Mouse (Mus musculus): ENCODE measurements around the gene Kxd1.

The Kxd1 gene

GRCm38 (mm10) chr8:70492664-70493640, 34.8 kb downstream of the Kxd1 start, which contains the start of gene Crlf1:
Crlf1 (plus strand) TSS chr8:70493158.
- no peak for DNase-seq

- DNase-seq, result no peak
These were observed 36.8 kb downstream of the Kxd1 start for GRCm38 (mm10) chr8:70490880-70491495.

DNA sequence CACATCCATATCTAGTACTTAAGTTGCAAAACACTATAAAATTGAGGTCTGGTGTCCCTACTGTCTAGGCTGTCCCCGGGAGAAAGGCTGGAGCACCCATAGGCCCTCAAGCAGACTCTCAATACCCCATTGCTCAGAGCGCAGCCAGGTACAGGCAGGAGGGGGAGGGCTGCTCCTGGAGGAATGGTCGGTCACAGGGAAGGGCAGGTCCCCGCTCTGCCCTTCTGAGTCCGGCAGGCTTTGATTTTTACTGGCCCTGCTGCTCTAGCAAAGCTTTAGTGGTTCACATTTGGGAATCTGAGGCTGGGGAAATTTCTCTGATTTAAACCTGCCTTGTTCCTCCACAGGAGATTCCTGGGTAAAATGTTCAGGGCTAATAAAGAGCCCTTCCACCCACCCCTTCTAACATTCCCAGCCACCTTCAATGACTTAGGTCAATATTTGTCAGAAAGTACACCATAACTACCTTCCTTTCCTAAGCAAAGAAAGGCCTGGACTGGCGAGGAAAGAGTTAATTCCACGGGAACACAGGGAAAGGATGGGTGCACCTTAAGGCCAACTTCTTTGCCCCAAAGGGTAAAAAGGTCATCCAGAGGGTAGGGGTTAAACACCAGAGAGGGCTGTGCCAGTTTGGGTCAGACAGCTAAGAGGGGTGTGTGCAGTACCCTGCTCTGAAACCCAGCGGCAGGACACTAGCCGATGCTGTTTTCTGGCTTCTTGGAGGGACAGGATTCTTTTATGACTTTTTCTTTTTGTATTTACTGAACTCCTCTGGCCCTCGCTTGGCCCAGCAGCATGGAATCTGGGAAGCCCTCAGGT, 37.5 kb downstream of the Kxd1 start:
- no peak for DNase-seq

- DNase-seq, result no peak
These were observed 38.2 kb downstream of the Kxd1 start for GRCm38 (mm10) chr8:70489576-70489975.

- no peak for DNase-seq
These were observed 38.8 kb downstream of the Kxd1 start for GRCm38 (mm10) chr8:70488931-70489470.

DNA sequence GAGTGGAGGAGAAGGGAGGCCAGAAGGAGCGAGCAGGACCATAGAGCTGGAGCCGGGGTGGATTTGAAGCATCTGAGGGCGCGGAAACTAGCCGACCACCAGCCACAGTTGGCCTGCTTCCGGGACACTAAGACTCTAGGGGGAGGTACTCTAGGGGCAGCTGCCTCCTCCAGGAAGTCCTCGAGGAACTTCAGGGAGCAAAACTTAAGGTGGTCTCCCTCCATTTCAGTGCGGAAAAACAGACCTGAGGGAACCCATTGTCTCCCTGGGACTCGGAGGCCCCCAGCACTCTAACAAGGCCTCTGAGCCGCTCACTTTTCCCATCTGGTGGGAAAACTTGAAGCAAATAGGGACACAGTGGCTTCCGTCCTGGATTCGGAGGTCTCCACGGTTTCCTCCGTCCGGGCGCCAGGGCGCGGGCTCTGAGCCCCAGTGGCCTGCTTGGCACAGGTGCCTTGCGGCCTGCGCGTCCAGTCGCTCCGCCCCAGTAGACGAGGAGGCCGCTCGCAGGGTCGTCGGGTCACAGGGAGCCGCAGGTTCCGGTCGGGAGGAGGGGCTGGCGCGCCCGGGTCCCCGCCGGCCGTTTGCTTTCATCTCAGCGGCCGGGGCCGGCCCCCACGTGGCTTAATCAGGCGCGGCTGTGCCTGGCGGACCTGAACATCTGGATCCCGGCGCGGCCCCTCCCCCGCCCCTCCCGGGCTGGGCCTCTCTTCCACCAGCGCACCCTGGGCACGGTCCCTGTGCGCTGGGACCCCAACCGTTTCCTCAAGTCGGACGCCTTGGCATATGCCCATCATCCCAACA, 39.6 kb downstream of the Kxd1 start:
- DNase-seq, result peak in 1 of 2 experiments; percentile 46

- DNase-seq, result peak; percentile 73 to 78
These were observed 40.7 kb downstream of the Kxd1 start, which contains the start of gene Tmem59l for GRCm38 (mm10) chr8:70486941-70487520. Tmem59l (minus strand) TSS chr8:70487358.

DNA sequence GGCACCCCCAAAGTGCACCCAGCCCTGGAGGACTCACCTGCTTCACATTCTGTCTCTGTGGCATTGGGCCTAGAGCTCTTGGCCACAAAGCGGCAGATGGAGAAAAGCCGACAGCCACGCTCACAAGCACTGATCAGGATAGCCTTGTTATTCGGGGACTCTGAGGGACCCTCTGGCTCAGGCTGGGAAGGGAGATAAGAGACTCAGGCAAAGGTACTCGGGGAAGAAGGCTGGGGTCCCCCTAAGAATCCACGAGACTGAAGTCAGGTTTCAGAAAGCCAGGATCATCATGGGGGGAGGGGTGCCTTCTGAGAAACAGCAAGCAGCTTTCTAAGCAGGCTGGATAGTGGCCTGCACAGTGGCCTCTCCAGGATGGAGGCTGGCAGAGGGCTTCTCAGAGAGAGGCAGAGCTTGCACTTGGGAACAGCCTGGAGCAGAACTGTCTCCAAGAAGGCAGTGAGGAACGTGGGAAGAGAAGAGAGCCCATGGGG, 41.5 kb downstream of the Kxd1 start:
- peak; percentile 59 to 69 for DNase-seq

DNA sequence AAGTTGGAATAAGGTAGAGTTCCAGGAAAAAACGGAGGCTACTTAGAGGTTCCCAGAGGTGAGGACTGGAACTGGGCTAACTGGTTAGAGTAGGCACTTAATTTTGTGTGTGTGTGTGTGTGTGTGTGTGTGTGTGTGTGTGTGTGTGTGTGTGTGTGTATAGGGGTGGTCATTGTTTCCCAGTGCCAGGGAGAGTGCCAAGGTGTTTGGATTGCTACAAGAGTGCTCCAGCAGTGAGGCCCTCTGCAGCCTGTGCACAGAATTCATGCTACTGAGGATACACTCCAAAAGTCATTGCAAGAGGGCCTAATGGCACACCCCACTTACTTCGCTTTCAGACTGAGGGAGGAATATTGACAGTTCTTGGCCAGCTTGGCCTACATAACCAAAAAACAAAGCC, 44.8 kb downstream of the Kxd1 start:
- no peak for DNase-seq

DNA sequence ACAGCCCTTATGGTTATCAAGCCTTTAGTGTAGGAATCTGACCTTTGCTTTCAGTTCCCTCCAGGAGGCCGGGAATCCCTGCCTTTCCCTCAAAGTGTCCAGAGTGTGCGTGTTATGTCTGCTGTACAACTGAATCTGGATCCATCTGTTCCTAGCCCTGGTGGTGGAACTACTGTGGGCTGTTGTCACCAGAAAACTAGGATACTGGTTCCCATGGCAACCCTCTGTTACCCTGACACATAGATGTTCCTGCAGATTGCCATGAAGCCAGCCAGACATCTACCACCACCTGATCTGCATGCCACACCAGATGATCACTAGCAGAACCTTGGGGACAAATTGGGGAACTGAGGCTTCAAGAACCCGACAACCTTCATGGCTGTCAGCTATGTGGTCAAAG, 45.8 kb downstream of the Kxd1 start:
- DNase-seq, result no peak

DNA sequence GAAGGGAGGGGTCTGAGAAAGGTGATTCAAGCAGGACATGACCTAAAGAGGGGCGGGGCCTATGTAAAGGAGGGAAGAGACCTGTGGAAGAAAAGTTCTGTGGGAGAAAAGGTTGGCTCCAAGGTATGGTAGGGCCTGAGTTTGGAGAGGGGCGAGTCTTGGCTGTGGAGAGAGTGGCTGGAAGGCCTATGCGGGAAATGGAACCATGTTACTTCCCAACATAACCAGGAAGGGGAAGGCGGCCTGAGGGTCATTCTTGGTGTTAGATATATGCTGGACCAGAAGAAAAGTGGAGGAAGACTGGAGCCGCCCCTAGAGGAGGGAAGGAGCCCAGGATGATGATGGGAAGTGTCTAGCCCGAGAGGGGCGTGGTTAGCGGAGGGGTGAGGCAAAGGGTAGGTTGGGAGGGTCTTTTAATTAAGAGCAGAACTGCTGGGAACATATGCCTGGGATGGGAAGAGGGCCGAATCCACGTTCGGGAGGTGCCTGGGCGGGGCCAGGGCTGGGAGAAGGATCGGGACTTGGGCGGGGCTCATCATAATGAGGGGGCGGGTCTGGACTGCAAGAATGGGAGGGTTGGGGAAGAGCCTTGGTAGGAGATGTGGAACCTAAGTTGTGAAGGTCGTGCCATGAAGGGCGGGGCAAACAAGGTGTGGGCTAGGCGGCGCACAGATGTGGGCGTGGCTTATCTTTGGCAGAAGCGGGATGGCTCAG, 50.3 kb downstream of the Kxd1 start:
- no peak for DNase-seq

- peak; percentile 97 to 98 for DNase-seq
These were observed 51.2 kb downstream of the Kxd1 start, which contains the start of gene Klhl26 for GRCm38 (mm10) chr8:70476333-70477268. Klhl26 (minus strand) TSS chr8:70476968.

DNA sequence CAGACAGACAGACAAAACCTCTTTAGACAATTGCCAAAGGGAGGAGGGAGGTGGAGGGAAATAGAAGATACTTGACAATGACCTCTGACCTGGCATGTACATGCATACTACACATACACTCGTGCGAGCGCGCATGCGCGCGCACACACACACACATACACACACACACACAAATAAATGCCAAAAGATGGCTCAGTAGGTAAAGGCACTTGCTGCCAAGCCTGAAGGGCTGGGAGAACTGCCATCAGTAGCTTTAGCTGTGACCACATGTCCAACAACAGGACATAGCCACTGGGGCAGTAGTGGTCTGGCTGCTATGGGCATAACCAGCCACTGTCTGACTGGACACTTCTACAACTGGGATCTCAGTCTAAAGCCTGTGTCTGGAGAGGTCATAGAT, 55.9 kb downstream of the Kxd1 start:
- peak; percentile 63 to 65 for DNase-seq

DNA sequence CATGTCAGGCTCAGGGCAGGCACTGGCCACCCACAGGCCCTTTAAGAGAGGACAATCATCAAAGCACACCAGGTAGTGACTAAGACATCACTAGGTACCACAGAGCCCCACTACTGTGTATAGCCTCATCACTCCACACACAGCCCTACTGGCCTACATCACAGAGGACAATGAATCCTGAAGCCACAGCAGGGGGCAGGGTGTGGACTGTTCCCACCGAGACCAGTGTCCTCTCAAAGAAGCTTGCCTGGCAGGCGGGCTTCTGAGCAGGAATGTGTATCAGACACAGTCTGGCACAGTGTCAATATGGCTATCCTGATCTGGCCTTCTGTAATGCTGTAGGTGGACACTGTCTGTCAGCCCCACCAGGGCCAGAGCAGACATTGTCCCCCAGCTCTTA, 57.8 kb downstream of the Kxd1 start:
- DNase-seq, result no peak

GRCm38 (mm10) chr8:70469295-70469916, 58.4 kb downstream of the Kxd1 start:
- no peak for DNase-seq

DNA sequence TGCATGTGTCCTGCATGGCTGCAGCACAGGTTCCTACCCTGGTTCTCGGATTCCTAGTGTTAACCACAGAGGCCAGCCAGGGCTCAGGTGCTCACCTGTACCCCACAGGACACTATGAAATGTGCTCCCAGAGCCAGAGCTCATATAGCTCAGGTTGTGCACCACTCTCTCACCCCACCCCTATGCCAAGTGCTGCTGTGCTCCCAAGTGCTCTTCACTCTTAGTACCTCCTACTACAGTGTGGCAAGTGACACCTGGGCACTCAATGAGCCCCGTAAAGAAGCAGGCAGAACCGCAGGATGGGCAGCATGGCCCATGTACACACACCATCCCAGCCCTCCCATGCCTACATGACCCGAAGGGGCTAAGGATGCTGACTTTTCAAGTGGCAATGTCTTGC, 59.0 kb downstream of the Kxd1 start:
- no peak for DNase-seq

DNA sequence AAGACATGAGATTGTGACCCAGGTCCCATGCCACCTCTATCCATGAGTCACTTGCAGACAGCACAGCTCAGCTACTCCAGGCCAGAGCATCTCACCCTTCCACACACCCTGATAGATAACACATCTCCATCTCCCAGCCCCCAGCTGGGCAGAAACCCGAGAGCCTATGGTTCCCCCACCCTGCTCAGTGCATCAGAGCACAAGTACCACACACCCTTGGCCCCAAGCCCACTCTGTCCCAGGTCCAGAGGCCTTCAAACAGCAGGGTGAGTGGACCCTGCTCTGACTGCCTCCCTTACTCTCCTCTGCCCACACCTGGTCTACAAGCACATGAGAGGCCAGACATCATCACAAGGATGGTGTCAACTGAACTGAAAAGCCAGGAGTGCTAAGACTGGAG, 59.8 kb downstream of the Kxd1 start:
- no peak for DNase-seq

DNA sequence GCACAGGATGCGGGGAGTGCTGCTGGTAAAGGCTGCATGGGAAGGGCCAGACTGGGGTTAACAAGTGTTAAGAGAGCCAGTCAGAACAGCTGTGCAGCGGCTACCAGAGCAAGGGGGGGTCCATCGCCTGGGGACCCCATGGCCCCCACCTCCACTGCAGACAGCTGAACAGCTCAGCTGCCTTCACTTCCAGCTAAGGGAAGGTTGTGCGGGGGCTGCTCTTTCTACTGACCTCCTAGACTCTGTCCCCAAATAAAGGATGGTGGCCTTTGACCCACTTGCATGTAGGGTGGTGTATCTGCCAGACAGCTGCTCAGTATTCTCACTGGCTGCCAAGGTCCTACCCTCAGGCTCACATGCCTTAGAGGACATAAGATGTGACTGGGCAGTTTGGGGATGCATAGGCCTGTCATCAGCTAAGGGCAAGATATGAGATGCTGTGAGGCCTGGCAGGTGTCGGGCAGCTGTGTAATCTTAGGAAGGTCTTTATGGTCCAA, 60.5 kb downstream of the Kxd1 start:
- DNase-seq, result no peak

GRCm38 (mm10) chr8:70466771-70467170, 61.0 kb downstream of the Kxd1 start:
- DNase-seq, result no peak
